Mouse (Mus musculus): Measurements from ENCODE around the gene Slc39a11. TPM values are rescaled to one million over a fixed set of nuclear protein-coding genes. Genes with fewer than 3 reads are reported as not detected.

Slc39a11 gene
- polyA plus RNA-seq, 1 experiment, result 32.4 TPM

- H3K27me3 ChIP-seq (ENCODE audit: control insufficient read depth, insufficient read depth, low read length), result no peaks in the 10 kb centered on the region
- H3K4me1 ChIP-seq (ENCODE audit: control insufficient read depth, insufficient read depth, insufficient read length, low read length), result peaks cover 3% of the 10 kb centered on the region; the same call in 1 of the 2 replicates
- 87% methylated on average over 6 of the region's 6 CpGs for WGBS
- TF ChIP-seq CTCF (IDR thresholded peaks at IDR 0.05; ENCODE audit: extremely low read depth, insufficient read length, insufficient replicate concordance, low read depth, low read length) (no peak), POLR2A (IDR thresholded peaks at IDR 0.05; ENCODE audit: low read depth, low read length) (no peak)
- H3K36me3 ChIP-seq (ENCODE audit: control insufficient read depth, insufficient read depth, low read length), result no peaks in the 10 kb centered on the region
- H3K4me3 ChIP-seq (ENCODE audit: low read depth, low read length), result no peak overlapping the region
- no peak overlapping the region for H3K27ac ChIP-seq (ENCODE audit: insufficient read depth, low read depth, low read length)
Observed at GRCm38 (mm10) chr11:113436299-113436698, 213.6 kb downstream of the Slc39a11 start.

- Histone ChIP-seq H3K27me3 (ENCODE audit: control insufficient read depth, insufficient read depth, low read length) (no peaks in the 10 kb centered on the region), H3K27ac (ENCODE audit: insufficient read depth, low read depth, low read length) (no peak overlapping the region), H3K4me1 (ENCODE audit: control insufficient read depth, insufficient read depth, insufficient read length, low read length) (peaks cover 3% of the 10 kb centered on the region; the same call in 1 of the 2 replicates), H3K4me3 (ENCODE audit: low read depth, low read length) (no peak overlapping the region), H3K36me3 (ENCODE audit: control insufficient read depth, insufficient read depth, low read length) (no peaks in the 10 kb centered on the region)
- no peak for TF ChIP-seq CTCF (IDR thresholded peaks at IDR 0.05; ENCODE audit: extremely low read depth, insufficient read length, insufficient replicate concordance, low read depth, low read length)
- no peak for TF ChIP-seq POLR2A (IDR thresholded peaks at IDR 0.05; ENCODE audit: low read depth, low read length)
- 82% methylated on average over 5 of the region's 5 CpGs for WGBS
Observed at GRCm38 (mm10) chr11:113435696-113436095, 214.2 kb downstream of the Slc39a11 start.

- H3K27me3 ChIP-seq (ENCODE audit: control insufficient read depth, insufficient read depth, low read length), result no peaks in the 10 kb centered on the region
- H3K4me1 ChIP-seq (ENCODE audit: control insufficient read depth, insufficient read depth, insufficient read length, low read length), result peaks cover 3% of the 10 kb centered on the region; the same call in 1 of the 2 replicates
- TF ChIP-seq POLR2A (IDR thresholded peaks at IDR 0.05; ENCODE audit: low read depth, low read length) (no peak), CTCF (IDR thresholded peaks at IDR 0.05; ENCODE audit: extremely low read depth, insufficient read length, insufficient replicate concordance, low read depth, low read length) (no peak)
- no peaks in the 10 kb centered on the region for H3K36me3 ChIP-seq (ENCODE audit: control insufficient read depth, insufficient read depth, low read length)
- 68% methylated on average over 7 of the region's 7 CpGs for WGBS
- H3K27ac ChIP-seq (ENCODE audit: insufficient read depth, low read depth, low read length), result no peak overlapping the region
- no peak overlapping the region for H3K4me3 ChIP-seq (ENCODE audit: low read depth, low read length)
Observed at GRCm38 (mm10) chr11:113431161-113431560, 218.7 kb downstream of the Slc39a11 start.

- Histone ChIP-seq H3K4me3 (ENCODE audit: low read depth, low read length) (no peak overlapping the region), H3K27me3 (ENCODE audit: control insufficient read depth, insufficient read depth, low read length) (no peaks in the 10 kb centered on the region), H3K36me3 (ENCODE audit: control insufficient read depth, insufficient read depth, low read length) (no peaks in the 10 kb centered on the region), H3K27ac (ENCODE audit: insufficient read depth, low read depth, low read length) (no peak overlapping the region), H3K4me1 (ENCODE audit: control insufficient read depth, insufficient read depth, insufficient read length, low read length) (peaks cover 2% of the 10 kb centered on the region; the same call in 1 of the 2 replicates)
- TF ChIP-seq POLR2A (IDR thresholded peaks at IDR 0.05; ENCODE audit: low read depth, low read length), result no peak
- TF ChIP-seq CTCF (IDR thresholded peaks at IDR 0.05; ENCODE audit: extremely low read depth, insufficient read length, insufficient replicate concordance, low read depth, low read length), result no peak
- WGBS, result 73% methylated on average over 9 of the region's 9 CpGs
Observed at GRCm38 (mm10) chr11:113425882-113426281, 224.0 kb downstream of the Slc39a11 start.

GRCm38 (mm10) chr11:113425454-113425853 is 224.4 kb downstream of the Slc39a11 start:
- 86% methylated on average over 3 of the region's 3 CpGs for WGBS
- H3K36me3 ChIP-seq (ENCODE audit: control insufficient read depth, insufficient read depth, low read length), result no peaks in the 10 kb centered on the region
- no peak overlapping the region for H3K4me3 ChIP-seq (ENCODE audit: low read depth, low read length)
- H3K4me1 ChIP-seq (ENCODE audit: control insufficient read depth, insufficient read depth, insufficient read length, low read length), result peaks cover 2% of the 10 kb centered on the region; the same call in 1 of the 2 replicates
- no peak for TF ChIP-seq CTCF (IDR thresholded peaks at IDR 0.05; ENCODE audit: extremely low read depth, insufficient read length, insufficient replicate concordance, low read depth, low read length)
- no peak for TF ChIP-seq POLR2A (IDR thresholded peaks at IDR 0.05; ENCODE audit: low read depth, low read length)
- H3K27me3 ChIP-seq (ENCODE audit: control insufficient read depth, insufficient read depth, low read length), result no peaks in the 10 kb centered on the region
- no peak overlapping the region for H3K27ac ChIP-seq (ENCODE audit: insufficient read depth, low read depth, low read length)

GRCm38 (mm10) chr11:113424765-113425164 is 225.1 kb downstream of the Slc39a11 start:
- no peak for TF ChIP-seq CTCF (IDR thresholded peaks at IDR 0.05; ENCODE audit: extremely low read depth, insufficient read length, insufficient replicate concordance, low read depth, low read length)
- Histone ChIP-seq H3K4me1 (ENCODE audit: control insufficient read depth, insufficient read depth, insufficient read length, low read length) (peaks cover 2% of the 10 kb centered on the region; the same call in 1 of the 2 replicates), H3K4me3 (ENCODE audit: low read depth, low read length) (no peak overlapping the region), H3K27ac (ENCODE audit: insufficient read depth, low read depth, low read length) (no peak overlapping the region), H3K36me3 (ENCODE audit: control insufficient read depth, insufficient read depth, low read length) (no peaks in the 10 kb centered on the region), H3K27me3 (ENCODE audit: control insufficient read depth, insufficient read depth, low read length) (no peaks in the 10 kb centered on the region)
- WGBS, result 51% methylated on average over 3 of the region's 4 CpGs

- no peak for TF ChIP-seq POLR2A (IDR thresholded peaks at IDR 0.05; ENCODE audit: low read depth, low read length)
- TF ChIP-seq CTCF (IDR thresholded peaks at IDR 0.05; ENCODE audit: extremely low read depth, insufficient read length, insufficient replicate concordance, low read depth, low read length), result no peak
- H3K27me3 ChIP-seq (ENCODE audit: control insufficient read depth, insufficient read depth, low read length), result no peaks in the 10 kb centered on the region
- H3K4me3 ChIP-seq (ENCODE audit: low read depth, low read length), result no peak overlapping the region
- no peak overlapping the region for H3K27ac ChIP-seq (ENCODE audit: insufficient read depth, low read depth, low read length)
- peaks cover 2% of the 10 kb centered on the region; the same call in 1 of the 2 replicates for H3K4me1 ChIP-seq (ENCODE audit: control insufficient read depth, insufficient read depth, insufficient read length, low read length)
- no peaks in the 10 kb centered on the region for H3K36me3 ChIP-seq (ENCODE audit: control insufficient read depth, insufficient read depth, low read length)
- WGBS, result 91% methylated on average over 7 of the region's 7 CpGs
Observed at GRCm38 (mm10) chr11:113422598-113422997, 227.3 kb downstream of the Slc39a11 start.

Data from small intestine, adult 2 months (tissue).